Mouse (Mus musculus) cerebellum, adult 2 months (tissue): ENCODE measurements around the gene B9d1. TPM values are rescaled to one million over a fixed set of nuclear protein-coding genes. Genes with fewer than 3 reads are reported as not detected.

ENCODE experiments used
- DNase-seq, 2 experiments: peaks; one replicate each; pipeline ENCODE4 v3.0.0; 2021
- H3K27ac ChIP-seq: fragments of 200-500 bp; 2 replicates; pipeline ENCODE4 v1.5.1; 2012; ENCODE audit warnings: low read length, control low read depth, inconsistent platforms; ENCODE audit not compliant: insufficient read depth
- H3K27me3 ChIP-seq: fragments of 200-500 bp; 2 replicates; pipeline ENCODE4 v1.6.1; 2012; ENCODE audit warnings: inconsistent platforms, mild to moderate bottlenecking, low read length, moderate library complexity; ENCODE audit not compliant: control insufficient read depth, insufficient read depth
- H3K4me1 ChIP-seq: fragments of 200-500 bp; 2 replicates; pipeline ENCODE4 v1.6.1; 2011; ENCODE audit warnings: low read length; ENCODE audit not compliant: control insufficient read depth, insufficient read depth
- H3K4me3 ChIP-seq: fragments of 200-500 bp; replicated peaks from 2 replicates; pipeline ENCODE3; 2011; ENCODE audit warnings: mild to moderate bottlenecking, low read depth, low read length, control low read depth; ENCODE audit not compliant: insufficient read depth
- CTCF ChIP-seq: fragments of 200-500 bp; IDR thresholded peaks from 2 replicates; pipeline ENCODE4 v1.5.1; 2011; ENCODE audit warnings: low read depth, mild to moderate bottlenecking, control low read depth, low read length, moderate library complexity, borderline replicate concordance; ENCODE audit not compliant: insufficient read depth
- POLR2A ChIP-seq: fragments of 200-500 bp; IDR thresholded peaks from 2 replicates; pipeline ENCODE4 v1.6.1; 2011; ENCODE audit warnings: low read length, control low read depth, borderline replicate concordance; ENCODE audit not compliant: insufficient read depth
- WGBS: fragments of 180-500 bp; shearing (Covaris S2); methylation state at CpG from one replicate; pipeline ENCODE4 v1.1.7; 2018; 5-methylcytosine and 5-hydroxymethylcytosine counted together
- polyA plus RNA-seq: library from polyadenylated mRNA; depleted of rRNA; stranded (reverse); fragments of >200 nt; gene quantifications from 2 replicates; pipeline ENCODE4 v1.2.3, GENCODE M21; 2012; rRNA removed

The B9d1 gene
- polyA plus RNA-seq = 36.2 and 40.7 TPM in 2 replicates

- Histone ChIP-seq H3K4me3 (peak within 1 kb of the TSS; percentile 62), H3K27ac (peak within 1 kb of the TSS; percentile 68), H3K4me1 (peaks cover 8% of the 10 kb centered on the region), H3K27me3 (no peaks in the 10 kb centered on the region)
- DNase-seq = peak; percentile 98 to 99
- under 1% methylated on average over 39 of the region's 39 CpGs for WGBS
- TF ChIP-seq CTCF (peak; percentile 99), POLR2A (peak; percentile 38)
Observed at GRCm38 (mm10) chr11:61504713-61505257, at the start of gene B9d1. TSS of gene B9d1 (plus strand) at chr11:61505144.

- no peak overlapping the region for H3K27ac ChIP-seq
- WGBS = 79% methylated on average over 2 of the region's 2 CpGs
- H3K4me1 ChIP-seq = peaks cover 14% of the 10 kb centered on the region; the same call in 1 of the 2 replicates
- H3K27me3 ChIP-seq = no peaks in the 10 kb centered on the region
- TF ChIP-seq POLR2A (no peak), CTCF (no peak)
- H3K4me3 ChIP-seq = no peak overlapping the region
- no peak for DNase-seq
Observed at GRCm38 (mm10) chr11:61464071-61464470, 40.9 kb upstream of the B9d1 start.

GRCm38 (mm10) chr11:61465422-61465821 lies 39.5 kb upstream of the B9d1 start:
- TF ChIP-seq POLR2A (no peak), CTCF (no peak)
- Histone ChIP-seq H3K27ac (no peak overlapping the region), H3K4me1 (peaks cover 27% of the 10 kb centered on the region), H3K27me3 (no peaks in the 10 kb centered on the region), H3K4me3 (no peak overlapping the region)
- DNase-seq = no peak
- 55% methylated on average over 4 of the region's 4 CpGs for WGBS

GRCm38 (mm10) chr11:61468534-61468933 lies 36.4 kb upstream of the B9d1 start:
- Histone ChIP-seq H3K27me3 (no peaks in the 10 kb centered on the region), H3K4me3 (no peak overlapping the region), H3K4me1 (peaks cover 35% of the 10 kb centered on the region), H3K27ac (peak overlapping the region; percentile 98)
- WGBS = 7% methylated on average over 4 of the region's 4 CpGs
- DNase-seq = peak; percentile 94 to 97
- TF ChIP-seq POLR2A (no peak), CTCF (no peak)

GRCm38 (mm10) chr11:61469317-61469917 lies 35.5 kb upstream of the B9d1 start:
- peak in 1 of 2 experiments; percentile 55 for DNase-seq
- H3K27ac ChIP-seq = peak overlapping the region; percentile 98
- H3K4me3 ChIP-seq = no peak overlapping the region
- TF ChIP-seq CTCF (no peak), POLR2A (no peak)
- no peaks in the 10 kb centered on the region for H3K27me3 ChIP-seq
- peaks cover 35% of the 10 kb centered on the region for H3K4me1 ChIP-seq
- WGBS = 45% methylated on average over 7 of the region's 7 CpGs

GRCm38 (mm10) chr11:61470880-61471279 lies 34.1 kb upstream of the B9d1 start:
- Histone ChIP-seq H3K27ac (peak overlapping the region; percentile 59), H3K4me3 (no peak overlapping the region), H3K27me3 (no peaks in the 10 kb centered on the region), H3K4me1 (peaks cover 35% of the 10 kb centered on the region)
- no peak for DNase-seq
- TF ChIP-seq POLR2A (no peak), CTCF (no peak)

- WGBS = 31% methylated on average over 4 of the region's 4 CpGs
- TF ChIP-seq CTCF (no peak), POLR2A (no peak)
- no peak overlapping the region for H3K4me3 ChIP-seq
Observed at GRCm38 (mm10) chr11:61473630-61474029, 31.3 kb upstream of the B9d1 start.

GRCm38 (mm10) chr11:61476786-61477382 lies 28.1 kb upstream of the B9d1 start:
- Histone ChIP-seq H3K27me3 (no peaks in the 10 kb centered on the region), H3K4me3 (peak overlapping the region; percentile 75), H3K27ac (peak overlapping the region; percentile 60), H3K4me1 (peaks cover 13% of the 10 kb centered on the region)
- WGBS = 12% methylated on average over 12 of the region's 12 CpGs
- TF ChIP-seq POLR2A = peak; percentile 42; the same call in 1 of the 2 replicates
- no peak for TF ChIP-seq CTCF
- DNase-seq = peak; percentile 81 to 82

More at GRCm38 (mm10) chr11:61473630-61474029, 31.3 kb upstream of the B9d1 start:
- no peak for DNase-seq
- H3K27ac ChIP-seq = no peak overlapping the region
- H3K27me3 ChIP-seq = no peaks in the 10 kb centered on the region
- peaks cover 31% of the 10 kb centered on the region for H3K4me1 ChIP-seq
